Mouse (Mus musculus): ENCODE data around the gene Ptgdr2.

Gene Ptgdr2

DNA sequence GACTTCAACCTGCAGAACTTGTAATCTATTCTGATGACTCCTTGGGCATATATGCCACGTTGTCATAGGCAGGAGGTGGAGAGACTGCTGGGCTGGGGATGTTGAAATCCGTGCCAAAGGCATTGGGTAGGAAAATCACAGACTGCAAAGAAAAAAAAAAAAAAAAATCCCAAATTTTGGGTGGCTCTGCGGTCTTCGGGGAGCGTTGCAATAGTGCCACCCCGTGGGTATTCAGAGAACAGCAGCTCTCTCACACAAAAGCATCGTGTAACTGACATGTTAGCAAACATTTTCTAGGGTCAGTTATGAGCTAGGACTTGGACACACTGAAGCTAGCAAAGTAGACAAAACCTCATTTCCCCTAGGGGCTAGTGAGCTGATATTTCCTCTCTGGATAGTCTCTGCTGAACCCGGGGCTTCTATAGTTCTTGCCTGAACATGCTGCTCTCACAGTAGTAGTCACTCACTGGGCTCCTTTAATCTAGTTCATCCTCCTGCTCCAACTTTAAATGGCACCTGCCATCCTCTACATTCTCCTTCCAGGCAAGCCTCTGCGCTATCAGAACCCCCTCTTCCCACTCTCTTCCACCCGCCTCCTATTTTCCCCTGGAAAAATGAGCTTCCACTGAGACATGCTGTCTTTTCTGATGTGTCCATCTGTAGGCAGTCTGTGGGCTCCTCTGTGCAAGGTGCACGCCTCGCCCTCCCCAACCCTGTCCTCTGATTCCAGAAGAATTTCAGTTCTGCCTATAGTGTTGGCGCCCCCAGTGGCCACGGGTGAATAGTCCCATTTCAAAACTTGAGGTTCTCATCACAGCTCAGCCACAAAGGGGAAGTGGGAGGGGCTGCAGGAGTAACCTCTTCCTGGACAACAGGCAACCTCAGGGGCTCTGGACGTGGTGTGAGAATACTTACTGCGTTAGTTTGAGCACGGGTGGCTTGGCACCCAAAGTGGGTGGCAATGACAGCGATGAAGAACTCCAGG is 42.5 kb downstream of the Ptgdr2 start:
- peak; percentile 71 for DNase-seq

DNA sequence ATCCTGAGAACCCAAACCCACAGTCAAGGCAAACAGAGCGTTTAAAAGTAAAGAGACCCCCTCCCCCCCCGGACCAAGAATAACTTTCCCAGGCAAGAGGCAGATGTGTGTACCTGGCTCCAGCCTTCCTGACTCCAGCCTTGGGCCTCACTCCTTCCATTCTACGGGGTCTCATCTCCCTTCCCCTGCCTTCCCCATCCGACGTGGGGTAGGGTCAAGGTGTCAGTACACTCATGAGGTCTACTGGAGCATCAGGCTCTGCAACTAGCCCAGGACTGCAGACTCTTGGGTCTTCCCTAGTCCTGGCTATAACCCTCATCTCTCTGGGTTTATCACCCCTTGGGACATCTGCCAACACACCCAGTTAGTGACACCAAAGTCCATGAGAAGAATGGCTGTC is 43.2 kb downstream of the Ptgdr2 start:
- DNase-seq: peak; percentile 34

GRCm38 (mm10) chr19:10983146-10983545 is 46.2 kb downstream of the Ptgdr2 start:
- no peak for DNase-seq

GRCm38 (mm10) chr19:10984551-10984950 is 47.6 kb downstream of the Ptgdr2 start:
- no peak for DNase-seq

- DNase-seq: no peak
These were observed 48.9 kb downstream of the Ptgdr2 start for GRCm38 (mm10) chr19:10985889-10986288.

- no peak for DNase-seq
These were observed 51.6 kb downstream of the Ptgdr2 start for GRCm38 (mm10) chr19:10988563-10988962.

DNA sequence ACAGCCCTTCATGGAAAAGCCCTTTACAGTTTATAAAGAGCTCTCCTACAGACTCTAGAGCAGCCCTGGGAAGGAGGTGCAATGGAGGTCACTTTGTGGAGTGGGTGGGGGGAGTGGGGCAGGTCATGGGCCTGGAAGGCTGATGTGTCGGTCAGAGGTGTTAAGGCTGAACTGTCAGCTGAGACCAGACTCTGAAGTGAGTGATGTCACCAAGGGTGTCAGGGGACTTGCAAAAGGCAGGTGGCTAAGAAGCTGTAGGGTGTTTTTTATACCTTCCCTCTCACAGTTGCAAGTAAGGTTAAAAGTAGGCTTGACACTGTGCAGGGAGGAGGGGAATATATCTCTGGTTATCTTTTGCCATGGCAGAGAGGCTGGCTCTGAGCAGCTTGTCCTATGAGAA is 53.8 kb downstream of the Ptgdr2 start:
- DNase-seq: no peak

- DNase-seq: no peak
These were observed 55.0 kb downstream of the Ptgdr2 start for GRCm38 (mm10) chr19:10991911-10992310.

All from cerebellum, adult 9-11 months (tissue).